Mouse (Mus musculus): ENCODE measurements at regions not wholly inside any gene's neighbourhood (a gene's known extent, or its start where the extent isn't known, plus 50 kb on each side); places are given as distances from the start of the nearest gene placed in this dataset.

DNA sequence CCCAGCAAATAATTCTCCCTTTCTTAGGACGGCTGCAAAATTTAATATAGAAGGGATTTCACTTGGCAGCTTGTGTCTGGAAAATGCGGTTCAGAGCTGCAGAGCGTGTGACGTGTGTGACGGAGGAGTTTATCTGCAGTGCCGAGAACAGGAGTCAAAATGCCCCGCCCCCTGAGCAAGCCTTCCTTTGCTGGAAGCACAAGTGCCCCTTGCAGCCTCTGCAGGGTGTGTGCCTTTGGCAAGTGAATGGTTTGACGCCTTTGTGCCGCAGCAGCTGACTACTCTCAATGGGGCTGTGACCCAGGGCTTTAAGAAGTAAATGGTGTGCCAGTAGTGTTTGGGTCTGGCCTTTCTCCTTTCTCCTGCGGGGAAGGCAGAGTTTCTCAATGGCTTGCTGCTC is 185.0 kb downstream of the Med10 start:
- WGBS: 21% methylated on average over 10 of the region's 10 CpGs
- H3K27me3 ChIP-seq (ENCODE audit: control insufficient read depth, insufficient read depth, low read length): no peaks in the 10 kb centered on the region
- no peak overlapping the region for H3K4me2 ChIP-seq (replicated peaks; ENCODE audit: low read depth, low read length)
- peak; percentile 79 for ATAC-seq (ENCODE audit: low FRiP score)
- peak; percentile 70 for DNase-seq (ENCODE audit: low spot score)
- 0 out of 2 replicates have a peak, but pooled peaks cover 4% of the 10 kb centered on the region for H3K4me1 ChIP-seq (replicated peaks; ENCODE audit: control insufficient read depth, insufficient read depth, low read length)
- no peak overlapping the region for H3K4me3 ChIP-seq (ENCODE audit: low read depth, low read length)
- H3K36me3 ChIP-seq (ENCODE audit: control insufficient read depth, insufficient read depth, low read length): no peaks in the 10 kb centered on the region
- H3K27ac ChIP-seq (ENCODE audit: low read depth, low read length): 0 out of 2 replicates have a peak overlapping the region, but pooled peaks have one; percentile 2
- no peak overlapping the region for H3K9ac ChIP-seq (ENCODE audit: low read depth, low read length)
- no peaks in the 10 kb centered on the region for H3K9me3 ChIP-seq (ENCODE audit: control insufficient read depth, low read length)

DNA sequence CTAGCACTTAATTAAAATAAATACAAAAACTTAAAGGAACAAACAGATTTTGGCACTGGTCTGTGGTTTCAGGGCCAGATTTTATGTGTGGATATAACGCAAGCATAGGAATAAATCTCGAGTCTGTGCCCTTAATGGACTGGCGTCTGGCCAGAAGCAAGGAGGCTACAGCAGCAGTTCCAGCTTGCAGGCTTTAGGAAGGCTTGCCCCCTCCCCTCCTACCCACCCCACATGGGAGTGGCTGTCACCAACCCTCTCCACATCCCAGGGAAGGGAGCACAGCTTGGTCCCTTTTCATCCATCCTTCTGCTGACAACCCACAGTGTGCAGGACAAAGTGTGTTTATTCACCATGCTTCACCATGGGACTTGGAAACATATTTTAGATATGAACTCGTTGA is 186.1 kb downstream of the Med10 start:
- DNase-seq (ENCODE audit: low spot score): no peak
- ATAC-seq (ENCODE audit: low FRiP score): no peak
- no peaks in the 10 kb centered on the region for H3K27me3 ChIP-seq (ENCODE audit: control insufficient read depth, insufficient read depth, low read length)
- H3K27ac ChIP-seq (ENCODE audit: low read depth, low read length): 0 out of 2 replicates have a peak overlapping the region, but pooled peaks have one; percentile 2
- no peaks in the 10 kb centered on the region for H3K36me3 ChIP-seq (ENCODE audit: control insufficient read depth, insufficient read depth, low read length)
- 60% methylated on average over 4 of the region's 4 CpGs for WGBS
- no peak overlapping the region for H3K4me2 ChIP-seq (replicated peaks; ENCODE audit: low read depth, low read length)
- 0 out of 2 replicates have a peak, but pooled peaks cover 4% of the 10 kb centered on the region for H3K4me1 ChIP-seq (replicated peaks; ENCODE audit: control insufficient read depth, insufficient read depth, low read length)
- H3K4me3 ChIP-seq (ENCODE audit: low read depth, low read length): no peak overlapping the region
- no peak overlapping the region for H3K9ac ChIP-seq (ENCODE audit: low read depth, low read length)
- no peaks in the 10 kb centered on the region for H3K9me3 ChIP-seq (ENCODE audit: control insufficient read depth, low read length)

DNA sequence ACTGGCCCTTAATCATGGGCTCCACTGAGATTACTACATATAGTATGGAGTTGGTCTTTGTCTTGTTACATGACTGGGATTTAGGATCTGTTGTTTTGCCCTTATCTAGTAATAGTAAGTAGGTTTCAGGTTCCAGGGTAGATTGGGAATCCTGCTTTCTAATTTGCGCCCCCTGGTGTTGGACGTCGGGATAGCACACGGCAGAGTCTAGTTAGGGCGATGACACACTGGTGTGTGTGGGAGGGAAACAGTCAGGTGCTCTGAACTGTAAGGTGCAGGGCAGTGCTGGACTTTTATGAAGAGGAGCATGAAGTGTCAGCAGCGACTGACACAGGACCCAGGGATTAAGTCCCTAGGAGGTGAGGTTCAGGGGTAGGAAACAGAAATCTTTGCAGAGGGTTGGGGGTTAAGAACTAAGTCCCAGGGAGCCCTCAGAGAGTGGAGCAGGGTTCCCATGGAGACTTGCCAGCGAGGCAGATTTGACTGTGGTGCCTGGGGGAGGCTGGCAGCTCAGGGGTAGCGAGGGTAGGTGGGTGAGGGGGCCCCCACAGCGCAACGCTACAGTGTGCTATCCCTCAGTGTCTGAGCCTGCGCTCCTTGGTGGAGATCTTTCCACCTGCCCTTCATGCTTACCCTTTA is 189.2 kb downstream of the Med10 start:
- no peak overlapping the region for H3K9ac ChIP-seq (ENCODE audit: low read depth, low read length)
- ATAC-seq (ENCODE audit: low FRiP score) (no peak; the same call in 1 of the 2 replicates), DNase-seq (ENCODE audit: low spot score) (peak; percentile 85)
- no peak overlapping the region for H3K4me2 ChIP-seq (replicated peaks; ENCODE audit: low read depth, low read length)
- no peaks in the 10 kb centered on the region for H3K36me3 ChIP-seq (ENCODE audit: control insufficient read depth, insufficient read depth, low read length)
- no peaks in the 10 kb centered on the region for H3K27me3 ChIP-seq (ENCODE audit: control insufficient read depth, insufficient read depth, low read length)
- no peaks in the 10 kb centered on the region for H3K9me3 ChIP-seq (ENCODE audit: control insufficient read depth, low read length)
- 0 out of 2 replicates have a peak, but pooled peaks cover 4% of the 10 kb centered on the region for H3K4me1 ChIP-seq (replicated peaks; ENCODE audit: control insufficient read depth, insufficient read depth, low read length)
- WGBS: 29% methylated on average over 11 of the region's 11 CpGs
- H3K4me3 ChIP-seq (ENCODE audit: low read depth, low read length): no peak overlapping the region
- no peak overlapping the region for H3K27ac ChIP-seq (ENCODE audit: low read depth, low read length)

DNA sequence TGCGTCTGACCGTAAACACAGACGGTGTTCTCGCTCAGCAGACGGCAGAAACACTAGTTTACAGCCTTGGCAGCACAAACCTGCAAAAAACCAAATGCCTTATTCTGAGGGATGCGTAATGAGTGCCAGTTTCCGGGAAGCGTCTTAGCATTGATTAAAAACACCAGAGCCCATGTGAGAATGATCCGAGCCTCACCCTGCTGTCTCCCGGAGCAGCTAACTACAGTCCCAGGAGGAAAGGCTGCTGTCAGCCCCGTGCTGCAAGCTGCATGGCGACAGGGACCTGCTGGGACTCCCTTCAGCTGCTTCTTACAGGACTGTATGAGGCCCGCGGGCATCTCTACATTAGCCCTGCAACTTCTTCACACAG is 189.7 kb downstream of the Med10 start:
- Histone ChIP-seq H3K27me3 (ENCODE audit: control insufficient read depth, insufficient read depth, low read length) (no peaks in the 10 kb centered on the region), H3K4me3 (ENCODE audit: low read depth, low read length) (no peak overlapping the region), H3K9me3 (ENCODE audit: control insufficient read depth, low read length) (no peaks in the 10 kb centered on the region), H3K4me2 (replicated peaks; ENCODE audit: low read depth, low read length) (no peak overlapping the region), H3K27ac (ENCODE audit: low read depth, low read length) (no peak overlapping the region), H3K36me3 (ENCODE audit: control insufficient read depth, insufficient read depth, low read length) (no peaks in the 10 kb centered on the region), H3K9ac (ENCODE audit: low read depth, low read length) (no peak overlapping the region), H3K4me1 (replicated peaks; ENCODE audit: control insufficient read depth, insufficient read depth, low read length) (0 out of 2 replicates have a peak, but pooled peaks cover 4% of the 10 kb centered on the region)
- DNase-seq (ENCODE audit: low spot score) (no peak), ATAC-seq (ENCODE audit: low FRiP score) (no peak)
- WGBS: 62% methylated on average over 14 of the region's 14 CpGs

DNA sequence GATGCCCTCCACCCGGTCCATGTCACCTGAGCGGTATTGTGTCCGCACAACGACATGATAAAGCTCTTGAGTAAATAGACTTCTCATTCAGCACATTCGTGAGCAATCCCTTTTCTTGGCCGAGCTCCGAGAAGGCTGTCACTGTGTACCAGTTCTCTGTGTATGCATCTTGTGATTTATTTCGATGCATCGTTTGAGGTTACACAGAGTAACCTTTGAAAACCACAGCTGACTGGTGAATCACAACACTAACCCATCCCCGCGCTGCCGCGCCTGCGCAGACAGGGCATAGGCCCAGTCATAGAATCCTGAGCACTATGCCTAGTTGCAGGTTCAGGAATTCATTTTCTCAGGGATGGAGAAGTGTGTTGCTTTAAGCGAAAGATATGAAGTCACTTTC is 201.4 kb downstream of the Med10 start:
- Histone ChIP-seq H3K9me3 (ENCODE audit: control insufficient read depth, low read length) (no peaks in the 10 kb centered on the region), H3K4me3 (ENCODE audit: low read depth, low read length) (no peak overlapping the region), H3K4me2 (replicated peaks; ENCODE audit: low read depth, low read length) (no peak overlapping the region), H3K27me3 (ENCODE audit: control insufficient read depth, insufficient read depth, low read length) (no peaks in the 10 kb centered on the region), H3K4me1 (replicated peaks; ENCODE audit: control insufficient read depth, insufficient read depth, low read length) (no peaks in the 10 kb centered on the region), H3K9ac (ENCODE audit: low read depth, low read length) (no peak overlapping the region), H3K36me3 (ENCODE audit: control insufficient read depth, insufficient read depth, low read length) (no peaks in the 10 kb centered on the region), H3K27ac (ENCODE audit: low read depth, low read length) (no peak overlapping the region)
- no peak for DNase-seq (ENCODE audit: low spot score)
- ATAC-seq (ENCODE audit: low FRiP score): no peak
- 91% methylated on average over 15 of the region's 15 CpGs for WGBS

DNA sequence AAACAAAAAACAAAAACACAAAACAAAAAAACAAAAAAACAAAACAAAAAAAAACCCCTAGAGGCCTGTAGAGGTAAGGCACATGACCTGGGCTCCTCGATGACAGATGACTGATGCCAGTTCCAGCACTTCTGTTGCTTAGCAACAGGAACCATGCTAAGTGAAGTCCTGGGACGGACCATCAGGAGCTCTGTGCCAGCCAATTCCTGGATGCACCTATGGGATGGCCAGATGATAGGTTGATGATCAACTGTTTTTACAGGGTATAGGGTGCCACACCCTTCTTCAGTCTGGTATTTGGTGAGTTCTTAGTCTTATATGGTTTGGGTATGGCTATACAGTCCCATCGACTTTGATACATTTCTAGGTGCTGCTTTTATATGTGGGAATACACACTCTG is 209.9 kb downstream of the Med10 start:
- 37% methylated on average over 3 of the region's 3 CpGs for WGBS
- Histone ChIP-seq H3K27ac (ENCODE audit: low read depth, low read length) (no peak overlapping the region), H3K9me3 (ENCODE audit: control insufficient read depth, low read length) (no peaks in the 10 kb centered on the region), H3K36me3 (ENCODE audit: control insufficient read depth, insufficient read depth, low read length) (no peaks in the 10 kb centered on the region), H3K4me1 (replicated peaks; ENCODE audit: control insufficient read depth, insufficient read depth, low read length) (no peaks in the 10 kb centered on the region), H3K4me2 (replicated peaks; ENCODE audit: low read depth, low read length) (no peak overlapping the region), H3K27me3 (ENCODE audit: control insufficient read depth, insufficient read depth, low read length) (no peaks in the 10 kb centered on the region), H3K4me3 (ENCODE audit: low read depth, low read length) (no peak overlapping the region), H3K9ac (ENCODE audit: low read depth, low read length) (no peak overlapping the region)
- ATAC-seq (ENCODE audit: low FRiP score) (peak; percentile 38; the same call in 1 of the 2 replicates), DNase-seq (ENCODE audit: low spot score) (peak; percentile 36)

DNA sequence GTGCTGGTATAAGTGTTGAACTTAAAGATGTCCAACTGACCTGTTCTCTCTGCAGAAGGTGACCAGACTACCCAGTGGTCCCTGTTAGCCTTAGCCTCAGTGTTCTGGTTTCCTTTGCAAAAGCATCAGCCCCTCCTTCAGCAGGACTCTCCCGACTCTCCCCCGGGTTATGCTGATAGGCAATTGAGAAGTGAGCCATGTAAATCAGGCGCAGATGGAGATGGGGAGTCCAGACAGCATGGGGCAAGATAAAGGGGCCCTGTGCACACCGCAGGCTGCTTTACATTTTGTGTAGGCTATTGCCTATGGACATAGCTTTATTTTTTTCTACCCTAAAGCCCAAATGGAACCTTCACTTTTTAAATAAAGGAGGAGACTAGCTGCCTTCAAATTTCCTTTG is 213.0 kb downstream of the Med10 start:
- Histone ChIP-seq H3K27me3 (ENCODE audit: control insufficient read depth, insufficient read depth, low read length) (no peaks in the 10 kb centered on the region), H3K36me3 (ENCODE audit: control insufficient read depth, insufficient read depth, low read length) (no peaks in the 10 kb centered on the region), H3K4me3 (ENCODE audit: low read depth, low read length) (no peak overlapping the region), H3K27ac (ENCODE audit: low read depth, low read length) (no peak overlapping the region), H3K9ac (ENCODE audit: low read depth, low read length) (no peak overlapping the region), H3K9me3 (ENCODE audit: control insufficient read depth, low read length) (no peaks in the 10 kb centered on the region), H3K4me2 (replicated peaks; ENCODE audit: low read depth, low read length) (no peak overlapping the region), H3K4me1 (replicated peaks; ENCODE audit: control insufficient read depth, insufficient read depth, low read length) (no peaks in the 10 kb centered on the region)
- no peak for DNase-seq (ENCODE audit: low spot score)
- WGBS: 47% methylated on average over 4 of the region's 4 CpGs
- no peak for ATAC-seq (ENCODE audit: low FRiP score)

DNA sequence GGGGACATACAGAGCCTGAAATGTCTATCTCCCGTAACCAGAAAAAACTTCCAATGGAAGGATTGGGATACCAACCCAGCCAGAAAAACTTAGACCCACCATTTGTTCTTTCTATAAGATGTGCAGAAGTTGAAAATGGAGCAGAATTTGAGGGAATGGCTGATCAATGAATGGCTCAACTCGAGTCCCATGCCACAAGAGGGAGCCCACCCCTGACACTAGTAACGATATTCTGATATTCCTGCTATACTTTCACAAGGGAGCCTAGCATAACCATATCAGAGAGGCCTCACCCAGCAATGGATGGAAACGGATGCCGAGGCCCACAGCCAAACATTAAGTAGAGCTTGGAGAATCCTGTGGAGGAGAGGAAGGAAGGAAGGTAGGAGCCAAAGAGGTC is 215.3 kb downstream of the Med10 start:
- WGBS: 80% methylated on average over 5 of the region's 5 CpGs
- H3K9me3 ChIP-seq (ENCODE audit: control insufficient read depth, low read length): no peaks in the 10 kb centered on the region
- no peaks in the 10 kb centered on the region for H3K36me3 ChIP-seq (ENCODE audit: control insufficient read depth, insufficient read depth, low read length)
- no peak overlapping the region for H3K9ac ChIP-seq (ENCODE audit: low read depth, low read length)
- H3K27ac ChIP-seq (ENCODE audit: low read depth, low read length): no peak overlapping the region
- 0 out of 2 replicates have a peak, but pooled peaks cover 3% of the 10 kb centered on the region for H3K4me1 ChIP-seq (replicated peaks; ENCODE audit: control insufficient read depth, insufficient read depth, low read length)
- no peak overlapping the region for H3K4me2 ChIP-seq (replicated peaks; ENCODE audit: low read depth, low read length)
- H3K4me3 ChIP-seq (ENCODE audit: low read depth, low read length): no peak overlapping the region
- ATAC-seq (ENCODE audit: low FRiP score): no peak
- no peak for DNase-seq (ENCODE audit: low spot score)
- no peaks in the 10 kb centered on the region for H3K27me3 ChIP-seq (ENCODE audit: control insufficient read depth, insufficient read depth, low read length)

Measured in hindbrain, embryonic 11.5 days (tissue).